Mouse (Mus musculus) limb, embryonic 15.5 days (tissue): ENCODE measurements at regions not wholly inside any gene's neighbourhood (a gene's known extent, or its start where the extent isn't known, plus 50 kb on each side); places are given as distances from the start of the nearest gene placed in this dataset.

Source experiments
- ATAC-seq: fragments of 200-750 bp; cut with Nextera tagmentation; 2 replicates; pipeline ENCODE4 v1.8.0; 2017; ENCODE audit warnings: low read depth, moderate TSS enrichment; ENCODE audit not compliant: insufficient number of reproducible peaks, low FRiP score, low TSS enrichment
- H3K27ac ChIP-seq: fragments of 300-500 bp; sonication (generic); 2 replicates; pipeline ENCODE4 v1.5.1; 2015; ENCODE audit warnings: moderate library complexity, mild to moderate bottlenecking, inconsistent platforms
- H3K27me3 ChIP-seq: fragments of 300-500 bp; sonication (generic); 2 replicates; pipeline ENCODE4 v1.6.1; 2015; ENCODE audit warnings: inconsistent platforms
- H3K36me3 ChIP-seq: fragments of 300-500 bp; sonication (generic); 2 replicates; pipeline ENCODE4 v1.6.1; 2015; ENCODE audit warnings: inconsistent platforms
- H3K4me1 ChIP-seq: fragments of 300-500 bp; sonication (generic); 2 replicates; pipeline ENCODE4 v1.6.1; 2015; ENCODE audit warnings: inconsistent platforms
- H3K4me2 ChIP-seq: fragments of 300-500 bp; sonication (generic); 2 replicates; pipeline ENCODE4 v1.6.1; 2015; ENCODE audit warnings: mild to moderate bottlenecking, inconsistent platforms
- H3K4me3 ChIP-seq: fragments of 300-500 bp; sonication (generic); 2 replicates; pipeline ENCODE4 v1.5.1; 2015; ENCODE audit warnings: mild to moderate bottlenecking, inconsistent platforms
- H3K9ac ChIP-seq: fragments of 300-500 bp; sonication (generic); 2 replicates; pipeline ENCODE4 v1.6.1; 2015; ENCODE audit warnings: inconsistent platforms
- H3K9me3 ChIP-seq: fragments of 300-500 bp; sonication (generic); 2 replicates; pipeline ENCODE4 v1.6.1; 2016; ENCODE audit warnings: inconsistent platforms
- WGBS: fragments of 180-500 bp; shearing (Covaris S2); methylation state at CpG from one replicate; pipeline ENCODE4 v1.1.7; 2015; 5-methylcytosine and 5-hydroxymethylcytosine counted together

DNA sequence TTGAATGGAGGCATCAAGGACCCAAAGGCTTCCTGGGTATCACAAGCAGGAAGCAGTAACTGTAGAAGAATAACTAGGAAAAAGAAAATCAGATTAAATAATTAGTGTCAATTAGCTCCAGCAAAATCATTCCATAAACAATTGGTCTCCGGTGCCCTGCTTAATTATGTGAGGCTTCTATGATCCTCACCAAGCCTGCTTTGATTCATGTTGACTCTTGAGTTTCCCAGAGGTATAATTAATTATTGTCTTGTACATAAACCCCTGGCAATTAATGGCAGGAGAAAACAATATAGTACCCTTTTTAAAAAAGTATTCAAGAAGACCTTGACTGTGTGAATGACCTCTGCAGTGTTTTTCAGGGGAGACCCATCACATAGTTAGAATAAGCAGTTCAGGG is 61.5 kb upstream of the Sp8 start:
- H3K4me1 ChIP-seq, result no peaks in the 10 kb centered on the region
- WGBS, result 57% methylated on average over 1 of the region's 1 CpGs
- no peaks in the 10 kb centered on the region for H3K27me3 ChIP-seq
- H3K36me3 ChIP-seq, result no peaks in the 10 kb centered on the region
- no peak overlapping the region for H3K9ac ChIP-seq
- ATAC-seq, result no peak
- no peak overlapping the region for H3K4me3 ChIP-seq
- no peaks in the 10 kb centered on the region for H3K9me3 ChIP-seq
- no peak overlapping the region for H3K27ac ChIP-seq
- H3K4me2 ChIP-seq, result no peak overlapping the region

DNA sequence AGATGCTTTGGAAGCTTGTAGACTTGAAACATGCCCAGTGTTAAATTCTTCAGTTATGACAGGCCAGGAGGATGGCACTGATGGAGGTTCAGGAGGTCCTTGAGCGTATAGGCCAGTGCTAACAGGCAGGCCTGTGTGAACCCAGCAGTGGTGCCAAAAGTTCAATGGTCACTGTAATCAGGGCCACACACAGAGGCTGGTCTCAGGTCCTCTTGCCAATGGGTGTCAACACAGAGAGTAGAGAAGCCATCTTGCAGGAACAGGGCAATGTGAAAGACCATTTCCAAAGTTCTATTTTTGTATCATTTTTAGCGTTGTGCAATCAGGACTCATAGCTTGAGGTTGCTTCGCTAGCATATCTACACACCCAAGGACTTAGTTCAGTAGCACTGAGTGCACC is 64.2 kb upstream of the Sp8 start:
- Histone ChIP-seq H3K36me3 (no peaks in the 10 kb centered on the region), H3K27me3 (no peaks in the 10 kb centered on the region), H3K9ac (no peak overlapping the region), H3K27ac (no peak overlapping the region), H3K4me3 (no peak overlapping the region), H3K9me3 (no peaks in the 10 kb centered on the region), H3K4me1 (no peaks in the 10 kb centered on the region), H3K4me2 (no peak overlapping the region)
- 88% methylated on average over 3 of the region's 3 CpGs for WGBS
- ATAC-seq, result no peak

DNA sequence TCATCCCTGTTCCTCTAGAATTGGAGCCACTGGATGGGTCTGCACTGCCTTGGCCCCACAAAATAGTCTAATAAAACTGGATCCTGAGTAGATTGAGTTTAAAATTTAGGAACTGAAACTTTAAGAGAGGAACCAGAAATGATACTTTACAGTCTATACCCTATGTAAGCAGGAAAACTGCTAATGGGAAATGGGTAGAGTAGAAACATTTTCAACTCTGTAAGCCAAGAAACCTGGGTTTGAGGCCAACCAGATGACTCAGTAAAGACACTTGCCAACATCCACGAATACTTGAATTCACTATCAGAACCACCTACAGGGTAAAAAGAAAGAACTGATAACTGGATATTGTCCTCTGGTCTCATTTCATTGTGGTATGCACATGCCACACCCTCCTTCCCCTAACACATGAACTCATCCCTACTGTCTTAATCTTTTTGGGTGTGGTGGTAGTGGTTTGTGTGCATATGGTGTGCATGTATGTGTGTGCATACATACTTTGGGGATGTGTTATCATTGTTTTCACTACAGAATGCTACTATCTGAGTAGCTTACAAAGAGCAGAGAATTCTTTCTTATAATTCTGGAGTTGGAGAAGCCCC is 70.6 kb upstream of the Sp8 start:
- H3K36me3 ChIP-seq, result no peaks in the 10 kb centered on the region
- H3K4me2 ChIP-seq, result no peak overlapping the region
- H3K27me3 ChIP-seq, result no peaks in the 10 kb centered on the region
- no peak overlapping the region for H3K9ac ChIP-seq
- ATAC-seq, result no peak
- no peaks in the 10 kb centered on the region for H3K4me1 ChIP-seq
- 50% methylated on average over 1 of the region's 1 CpGs for WGBS
- no peak overlapping the region for H3K4me3 ChIP-seq
- H3K27ac ChIP-seq, result no peak overlapping the region
- no peaks in the 10 kb centered on the region for H3K9me3 ChIP-seq

DNA sequence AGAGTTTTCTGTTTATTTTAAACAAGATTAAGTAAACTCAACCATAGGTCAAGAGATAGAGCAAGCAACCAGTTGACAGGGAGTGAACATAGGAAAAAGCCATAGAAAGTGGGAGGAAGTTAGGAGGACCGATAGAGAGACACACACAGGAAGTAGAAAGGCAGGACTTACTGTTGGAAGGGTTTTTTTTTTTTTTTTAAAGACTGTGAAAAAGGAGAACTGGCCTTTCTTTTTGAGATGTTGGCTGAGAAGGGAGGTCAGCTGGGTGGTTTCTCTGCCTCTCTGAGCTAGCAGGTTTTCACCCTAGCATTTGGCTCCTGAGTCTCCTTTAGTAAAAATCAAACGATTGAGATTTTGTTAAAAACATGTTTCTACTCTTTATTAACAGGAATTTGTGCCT is 73.3 kb upstream of the Sp8 start:
- ATAC-seq, result no peak
- no peaks in the 10 kb centered on the region for H3K27me3 ChIP-seq

DNA sequence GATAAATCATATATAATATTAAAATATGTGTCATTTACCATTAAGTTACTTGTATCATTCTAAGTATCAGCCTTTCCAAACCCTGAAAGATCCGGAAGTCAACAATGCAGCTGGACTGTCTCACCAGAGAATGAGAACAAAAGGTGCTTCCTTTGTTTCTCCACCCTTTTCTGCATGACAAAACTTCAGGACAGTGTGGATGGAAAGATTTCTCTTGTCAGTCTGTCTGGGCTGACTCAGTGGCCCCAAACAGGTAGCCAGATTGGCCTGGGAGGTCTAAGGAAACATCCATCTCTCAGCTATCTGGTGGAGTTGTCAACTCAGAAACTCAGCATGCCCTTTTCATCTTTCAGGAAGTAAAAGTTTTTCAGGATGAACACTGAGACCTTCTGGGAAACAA is 79.7 kb upstream of the Sp8 start:
- H3K9ac ChIP-seq, result no peak overlapping the region
- H3K4me3 ChIP-seq, result no peak overlapping the region
- H3K27me3 ChIP-seq, result no peaks in the 10 kb centered on the region
- no peak overlapping the region for H3K4me2 ChIP-seq
- no peaks in the 10 kb centered on the region for H3K36me3 ChIP-seq
- H3K4me1 ChIP-seq, result no peaks in the 10 kb centered on the region
- WGBS, result 80% methylated on average over 1 of the region's 1 CpGs
- H3K9me3 ChIP-seq, result no peaks in the 10 kb centered on the region
- no peak overlapping the region for H3K27ac ChIP-seq
- ATAC-seq, result no peak

More for the DNA sequence above, 73.3 kb upstream of the Sp8 start:
- H3K4me1 ChIP-seq, result no peaks in the 10 kb centered on the region
- H3K9me3 ChIP-seq, result no peaks in the 10 kb centered on the region
- H3K9ac ChIP-seq, result no peak overlapping the region
- H3K27ac ChIP-seq, result no peak overlapping the region
- H3K4me2 ChIP-seq, result no peak overlapping the region
- H3K4me3 ChIP-seq, result no peak overlapping the region
- no peaks in the 10 kb centered on the region for H3K36me3 ChIP-seq
- 75% methylated on average over 2 of the region's 2 CpGs for WGBS

DNA sequence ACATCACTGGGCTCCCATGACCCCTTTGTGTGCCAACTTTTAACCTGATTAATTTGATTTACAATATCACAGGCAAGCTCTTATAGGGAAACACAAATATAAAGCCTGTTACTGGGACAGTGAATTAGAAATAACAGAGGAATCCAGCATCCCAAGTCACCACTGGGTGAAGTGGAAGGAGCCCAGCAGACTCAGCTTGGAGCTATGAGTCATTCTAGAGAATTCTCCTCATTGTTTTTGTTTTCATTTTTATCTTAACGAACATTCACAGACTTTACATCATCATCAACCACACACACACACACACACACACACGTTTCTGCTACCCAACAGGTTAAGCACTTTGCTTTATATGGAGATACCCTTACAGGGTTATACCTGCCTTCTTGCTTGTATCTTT is 92.1 kb upstream of the Sp8 start:
- Histone ChIP-seq H3K9me3 (no peaks in the 10 kb centered on the region), H3K36me3 (no peaks in the 10 kb centered on the region), H3K27ac (no peak overlapping the region), H3K4me2 (no peak overlapping the region), H3K27me3 (no peaks in the 10 kb centered on the region), H3K9ac (no peak overlapping the region), H3K4me1 (no peaks in the 10 kb centered on the region), H3K4me3 (no peak overlapping the region)
- 76% methylated on average over 2 of the region's 2 CpGs for WGBS
- no peak for ATAC-seq

DNA sequence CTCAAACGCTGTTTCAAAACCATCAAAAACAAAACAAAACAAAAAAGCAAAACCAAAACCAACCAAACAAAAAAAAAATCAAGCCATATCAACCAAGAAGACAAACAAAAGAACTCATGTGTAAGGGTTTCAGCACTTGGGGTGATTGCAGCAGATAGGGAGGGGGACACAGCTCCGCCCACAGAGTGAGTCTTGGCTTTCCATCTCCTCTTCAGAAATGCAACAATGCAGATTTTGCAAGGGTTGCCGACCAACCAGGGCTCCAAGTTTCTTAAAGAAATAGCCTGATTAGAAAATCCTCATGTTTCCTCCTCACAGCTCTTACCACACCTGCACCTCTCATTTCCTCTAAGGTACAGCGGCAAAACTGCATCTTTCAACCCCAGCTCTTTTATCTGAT is 107.0 kb upstream of the Sp8 start:
- WGBS, result 69% methylated on average over 4 of the region's 4 CpGs
- Histone ChIP-seq H3K36me3 (no peaks in the 10 kb centered on the region), H3K9ac (no peak overlapping the region), H3K9me3 (no peaks in the 10 kb centered on the region), H3K27me3 (no peaks in the 10 kb centered on the region), H3K4me3 (no peak overlapping the region), H3K27ac (no peak overlapping the region), H3K4me2 (no peak overlapping the region), H3K4me1 (no peaks in the 10 kb centered on the region)
- no peak for ATAC-seq

DNA sequence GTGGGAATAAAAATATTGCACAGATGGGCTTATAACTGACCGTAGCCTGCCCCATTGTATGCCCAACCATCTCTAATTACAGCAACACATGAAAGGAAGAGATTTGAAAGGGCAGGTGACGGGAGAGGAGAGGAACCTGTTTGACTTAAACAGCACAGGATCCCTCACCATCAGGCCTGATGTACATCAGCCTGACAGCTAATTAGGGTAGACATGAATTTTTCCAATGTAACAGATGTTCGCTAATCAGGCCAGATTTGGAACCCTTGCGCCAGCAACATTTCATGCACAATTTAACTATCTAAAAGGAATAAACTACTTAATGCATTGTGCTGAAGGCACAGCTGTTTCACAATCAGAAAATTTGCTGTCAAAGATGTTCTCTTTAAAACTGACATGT is 120.2 kb upstream of the Sp8 start:
- Histone ChIP-seq H3K27me3 (no peaks in the 10 kb centered on the region), H3K4me3 (no peak overlapping the region), H3K27ac (no peak overlapping the region), H3K4me1 (no peaks in the 10 kb centered on the region), H3K9me3 (no peaks in the 10 kb centered on the region), H3K36me3 (no peaks in the 10 kb centered on the region), H3K4me2 (no peak overlapping the region), H3K9ac (no peak overlapping the region)
- WGBS, result 59% methylated on average over 4 of the region's 4 CpGs
- ATAC-seq, result no peak

DNA sequence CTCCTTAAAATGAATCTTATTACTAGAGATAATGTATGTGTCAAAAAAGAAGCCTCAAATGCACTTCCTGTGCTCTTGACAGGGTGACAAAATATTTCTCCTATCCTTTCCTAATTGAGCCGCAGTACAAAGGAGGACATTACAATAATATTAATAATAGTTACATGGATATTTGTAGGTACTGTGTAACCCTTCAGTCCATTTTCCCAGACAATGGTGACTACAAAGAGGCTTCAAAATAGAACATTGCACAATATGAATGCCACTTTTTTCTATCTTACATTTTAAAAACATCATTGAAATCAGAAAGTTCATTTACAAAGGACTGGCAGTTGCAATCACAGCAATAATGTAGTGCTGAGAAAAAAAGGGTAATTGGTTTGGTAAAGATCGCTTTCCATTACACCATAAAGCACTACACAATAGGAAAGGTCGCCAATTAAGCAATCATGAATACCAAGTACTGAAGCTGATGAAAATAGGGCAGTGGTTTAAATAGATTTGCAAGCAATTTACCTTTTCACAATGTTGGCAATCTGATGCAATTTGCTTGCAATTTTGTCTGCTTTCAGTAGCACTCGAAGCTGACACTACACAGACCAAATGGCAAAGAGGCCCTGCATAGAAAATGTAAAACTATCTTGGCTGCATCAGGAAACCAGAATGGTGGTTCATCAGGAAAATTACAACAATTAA is 126.1 kb upstream of the Sp8 start:
- Histone ChIP-seq H3K4me3 (no peak overlapping the region), H3K4me1 (no peaks in the 10 kb centered on the region), H3K27me3 (no peaks in the 10 kb centered on the region), H3K36me3 (no peaks in the 10 kb centered on the region), H3K9me3 (no peaks in the 10 kb centered on the region), H3K9ac (no peak overlapping the region), H3K27ac (no peak overlapping the region), H3K4me2 (no peak overlapping the region)
- no peak for ATAC-seq
- 74% methylated on average over 4 of the region's 4 CpGs for WGBS

DNA sequence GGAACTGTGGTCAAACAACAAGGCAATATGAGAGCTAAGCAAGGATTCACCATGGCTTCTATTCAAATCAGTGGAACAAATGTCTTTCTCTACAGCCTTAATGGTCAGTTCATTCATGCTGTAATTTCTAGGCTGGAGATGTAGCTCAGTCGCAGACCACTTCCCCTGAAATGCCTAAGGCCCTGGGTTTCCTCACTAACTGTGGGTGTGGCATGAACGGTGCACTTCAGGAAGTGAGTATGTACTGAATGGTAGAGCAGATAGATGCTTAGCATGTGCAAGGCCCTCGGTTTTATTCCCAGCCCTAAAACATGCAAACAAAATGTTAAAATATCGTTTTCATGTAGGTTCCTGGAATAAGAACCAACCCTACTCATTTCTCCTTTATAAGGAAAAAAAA is 129.3 kb upstream of the Sp8 start:
- WGBS, result 80% methylated on average over 4 of the region's 4 CpGs
- Histone ChIP-seq H3K4me1 (no peaks in the 10 kb centered on the region), H3K36me3 (no peaks in the 10 kb centered on the region), H3K9me3 (no peaks in the 10 kb centered on the region), H3K27me3 (no peaks in the 10 kb centered on the region), H3K4me2 (no peak overlapping the region), H3K9ac (no peak overlapping the region), H3K4me3 (no peak overlapping the region), H3K27ac (no peak overlapping the region)
- no peak for ATAC-seq

DNA sequence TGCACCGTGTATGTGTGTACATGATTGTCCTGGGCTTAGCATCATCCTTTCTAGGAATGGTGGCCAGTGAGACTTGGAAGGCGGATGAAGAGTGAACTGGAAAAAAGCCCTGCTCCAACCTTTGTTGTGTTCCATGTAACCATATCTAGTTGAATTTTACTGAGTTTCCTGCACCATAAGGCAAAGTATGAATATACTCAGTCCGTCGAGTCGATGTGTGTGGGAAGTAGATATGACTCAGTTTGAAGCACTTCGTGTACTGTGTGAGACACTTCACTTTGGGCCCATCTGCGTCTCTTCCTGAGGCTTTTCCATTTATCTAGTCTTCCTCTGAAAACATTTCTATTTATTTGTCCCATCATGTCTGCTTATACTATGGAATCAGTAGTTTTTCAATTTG is 139.5 kb upstream of the Sp8 start:
- no peaks in the 10 kb centered on the region for H3K27me3 ChIP-seq
- H3K4me3 ChIP-seq, result no peak overlapping the region
- WGBS, result 92% methylated on average over 7 of the region's 7 CpGs
- no peak overlapping the region for H3K4me2 ChIP-seq
- H3K27ac ChIP-seq, result no peak overlapping the region
- H3K9ac ChIP-seq, result no peak overlapping the region
- H3K9me3 ChIP-seq, result no peaks in the 10 kb centered on the region
- ATAC-seq, result no peak
- H3K4me1 ChIP-seq, result no peaks in the 10 kb centered on the region
- no peaks in the 10 kb centered on the region for H3K36me3 ChIP-seq

DNA sequence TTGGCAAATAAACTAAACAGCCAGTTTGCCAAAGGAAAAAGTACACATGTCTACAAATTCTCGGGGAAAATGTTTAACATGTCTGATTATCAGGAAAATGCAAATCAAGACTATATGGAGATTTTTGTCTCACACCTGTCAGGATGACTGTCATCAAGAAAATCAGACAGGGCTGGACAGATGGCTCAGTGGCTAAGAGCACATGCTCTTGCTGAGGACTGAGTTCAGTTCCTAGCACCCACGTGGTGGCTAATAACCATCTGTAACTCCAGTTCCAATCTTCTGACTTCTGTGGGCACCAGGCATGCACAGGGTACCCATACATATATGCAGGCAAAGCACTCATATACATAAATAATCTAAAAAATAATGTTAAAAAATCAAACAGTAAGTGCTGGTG is 141.3 kb upstream of the Sp8 start:
- no peak for ATAC-seq
- 77% methylated on average over 2 of the region's 2 CpGs for WGBS

DNA sequence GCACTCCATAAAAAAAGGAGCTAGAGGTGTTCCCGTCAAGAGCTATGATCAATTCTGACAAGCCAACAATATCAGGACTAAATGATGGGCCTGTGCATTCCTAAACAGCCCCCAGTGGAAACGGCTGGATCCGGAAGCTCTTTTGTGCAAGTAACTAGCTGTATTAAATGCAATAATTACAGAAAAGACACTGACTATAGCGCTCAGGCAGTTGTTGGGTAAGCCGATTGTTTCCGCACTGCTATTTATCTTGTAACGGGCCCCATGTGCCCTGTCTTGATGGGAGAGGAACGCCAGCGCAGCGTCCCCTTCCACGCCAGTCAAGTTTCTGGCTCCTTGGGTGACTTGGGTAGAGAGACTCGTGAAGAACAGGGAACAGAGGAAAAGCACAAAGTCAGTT is 142.4 kb upstream of the Sp8 start:
- no peak overlapping the region for H3K27ac ChIP-seq
- no peak overlapping the region for H3K4me3 ChIP-seq
- no peaks in the 10 kb centered on the region for H3K27me3 ChIP-seq
- WGBS, result 51% methylated on average over 12 of the region's 12 CpGs
- no peak overlapping the region for H3K4me2 ChIP-seq
- H3K4me1 ChIP-seq, result no peaks in the 10 kb centered on the region
- H3K9ac ChIP-seq, result no peak overlapping the region
- ATAC-seq, result no peak
- no peaks in the 10 kb centered on the region for H3K9me3 ChIP-seq
- H3K36me3 ChIP-seq, result no peaks in the 10 kb centered on the region

More for the DNA sequence above, 141.3 kb upstream of the Sp8 start:
- no peaks in the 10 kb centered on the region for H3K9me3 ChIP-seq
- no peaks in the 10 kb centered on the region for H3K4me1 ChIP-seq
- no peak overlapping the region for H3K4me3 ChIP-seq
- H3K27ac ChIP-seq, result no peak overlapping the region
- no peaks in the 10 kb centered on the region for H3K36me3 ChIP-seq
- no peaks in the 10 kb centered on the region for H3K27me3 ChIP-seq
- no peak overlapping the region for H3K9ac ChIP-seq
- H3K4me2 ChIP-seq, result no peak overlapping the region
